Mouse (Mus musculus): Measurements from ENCODE around the gene Meis2. TPM values are rescaled to one million over a fixed set of nuclear protein-coding genes. Genes with fewer than 3 reads are reported as not detected.
A peak's percentile ranks its signal among the peaks of the same experiment; 100 is the strongest.

Meis2 gene
- polyA plus RNA-seq, 1 experiment from 2014 or later = 142 TPM

GRCm38 (mm10) chr2:115988448-115988847, 77.2 kb downstream of the Meis2 start:
- no peak overlapping the region for H3K9ac ChIP-seq (ENCODE audit: low read depth, low read length)

DNA sequence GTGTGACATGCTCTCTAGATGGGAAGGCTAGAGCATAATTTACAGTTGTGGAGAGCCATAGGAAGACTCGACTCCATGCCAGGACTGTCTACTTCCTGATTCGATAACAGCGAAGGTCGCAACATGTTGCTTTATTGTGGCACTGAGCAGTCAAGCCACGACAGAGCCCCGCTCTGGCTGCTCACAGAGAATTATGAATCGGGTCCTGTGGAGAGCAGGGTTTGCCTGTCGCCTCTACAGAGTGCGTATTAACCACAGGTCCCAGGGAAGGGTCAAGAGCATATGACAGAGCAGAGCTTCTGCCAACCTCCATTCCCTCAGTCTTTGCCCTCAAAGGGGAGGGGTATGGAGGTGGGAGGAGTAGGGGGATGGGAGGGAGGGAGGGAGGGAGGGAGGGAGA, 80.7 kb downstream of the Meis2 start:
- no peak for ATAC-seq (ENCODE audit: low FRiP score)
- Histone ChIP-seq H3K27ac (ENCODE audit: low read depth, low read length) (no peak overlapping the region), H3K36me3 (ENCODE audit: control insufficient read depth, insufficient read depth, low read length) (no peaks in the 10 kb centered on the region), H3K9me3 (ENCODE audit: control insufficient read depth, low read length) (no peaks in the 10 kb centered on the region), H3K4me3 (ENCODE audit: low read depth, low read length) (no peak overlapping the region), H3K4me2 (replicated peaks; ENCODE audit: low read depth, low read length) (no peak overlapping the region), H3K9ac (ENCODE audit: low read depth, low read length) (no peak overlapping the region), H3K4me1 (replicated peaks; ENCODE audit: control insufficient read depth, insufficient read depth, low read length) (0 out of 2 replicates have a peak, but pooled peaks cover 2% of the 10 kb centered on the region), H3K27me3 (ENCODE audit: control insufficient read depth, insufficient read depth, low read length) (no peaks in the 10 kb centered on the region)
- WGBS = 74% methylated on average over 9 of the region's 9 CpGs
- no peak for DNase-seq (ENCODE audit: low spot score)

More at GRCm38 (mm10) chr2:115988448-115988847, 77.2 kb downstream of the Meis2 start:
- Histone ChIP-seq H3K36me3 (ENCODE audit: control insufficient read depth, insufficient read depth, low read length) (no peaks in the 10 kb centered on the region), H3K27me3 (ENCODE audit: control insufficient read depth, insufficient read depth, low read length) (no peaks in the 10 kb centered on the region), H3K27ac (ENCODE audit: low read depth, low read length) (no peak overlapping the region), H3K9me3 (ENCODE audit: control insufficient read depth, low read length) (no peaks in the 10 kb centered on the region), H3K4me1 (replicated peaks; ENCODE audit: control insufficient read depth, insufficient read depth, low read length) (no peaks in the 10 kb centered on the region), H3K4me3 (ENCODE audit: low read depth, low read length) (no peak overlapping the region), H3K4me2 (replicated peaks; ENCODE audit: low read depth, low read length) (no peak overlapping the region)
- no peak for ATAC-seq (ENCODE audit: low FRiP score)
- DNase-seq (ENCODE audit: low spot score) = no peak
- WGBS = 90% methylated on average over 4 of the region's 4 CpGs

GRCm38 (mm10) chr2:115984487-115984886, 81.2 kb downstream of the Meis2 start:
- no peak overlapping the region for H3K9ac ChIP-seq (ENCODE audit: low read depth, low read length)
- DNase-seq (ENCODE audit: low spot score) = no peak
- H3K27ac ChIP-seq (ENCODE audit: low read depth, low read length) = no peak overlapping the region
- H3K27me3 ChIP-seq (ENCODE audit: control insufficient read depth, insufficient read depth, low read length) = no peaks in the 10 kb centered on the region
- H3K4me2 ChIP-seq (replicated peaks; ENCODE audit: low read depth, low read length) = no peak overlapping the region
- H3K4me1 ChIP-seq (replicated peaks; ENCODE audit: control insufficient read depth, insufficient read depth, low read length) = 0 out of 2 replicates have a peak, but pooled peaks cover 2% of the 10 kb centered on the region
- no peaks in the 10 kb centered on the region for H3K36me3 ChIP-seq (ENCODE audit: control insufficient read depth, insufficient read depth, low read length)
- H3K9me3 ChIP-seq (ENCODE audit: control insufficient read depth, low read length) = no peaks in the 10 kb centered on the region
- WGBS = 90% methylated on average over 4 of the region's 4 CpGs
- no peak for ATAC-seq (ENCODE audit: low FRiP score)
- no peak overlapping the region for H3K4me3 ChIP-seq (ENCODE audit: low read depth, low read length)

- H3K4me3 ChIP-seq (ENCODE audit: low read depth, low read length) = no peak overlapping the region
- no peaks in the 10 kb centered on the region for H3K36me3 ChIP-seq (ENCODE audit: control insufficient read depth, insufficient read depth, low read length)
- H3K27ac ChIP-seq (ENCODE audit: low read depth, low read length) = peak overlapping the region; percentile 80; the same call in 1 of the 2 replicates
- DNase-seq (ENCODE audit: low spot score) (no peak), ATAC-seq (ENCODE audit: low FRiP score) (peak; percentile 37)
- H3K9ac ChIP-seq (ENCODE audit: low read depth, low read length) = no peak overlapping the region
- H3K4me1 ChIP-seq (replicated peaks; ENCODE audit: control insufficient read depth, insufficient read depth, low read length) = 0 out of 2 replicates have a peak, but pooled peaks cover 2% of the 10 kb centered on the region
- no peaks in the 10 kb centered on the region for H3K9me3 ChIP-seq (ENCODE audit: control insufficient read depth, low read length)
- H3K4me2 ChIP-seq (replicated peaks; ENCODE audit: low read depth, low read length) = no peak overlapping the region
- H3K27me3 ChIP-seq (ENCODE audit: control insufficient read depth, insufficient read depth, low read length) = no peaks in the 10 kb centered on the region
Measured at GRCm38 (mm10) chr2:115980490-115980889, 85.1 kb downstream of the Meis2 start.

GRCm38 (mm10) chr2:115979683-115980476, 85.8 kb downstream of the Meis2 start:
- WGBS = 48% methylated on average over 14 of the region's 14 CpGs
- no peaks in the 10 kb centered on the region for H3K36me3 ChIP-seq (ENCODE audit: control insufficient read depth, insufficient read depth, low read length)
- H3K4me1 ChIP-seq (replicated peaks; ENCODE audit: control insufficient read depth, insufficient read depth, low read length) = 0 out of 2 replicates have a peak, but pooled peaks cover 2% of the 10 kb centered on the region
- H3K9ac ChIP-seq (ENCODE audit: low read depth, low read length) = no peak overlapping the region
- no peaks in the 10 kb centered on the region for H3K9me3 ChIP-seq (ENCODE audit: control insufficient read depth, low read length)
- DNase-seq (ENCODE audit: low spot score) (peak; percentile 57), ATAC-seq (ENCODE audit: low FRiP score) (peak; percentile 89)
- H3K4me3 ChIP-seq (ENCODE audit: low read depth, low read length) = no peak overlapping the region
- H3K27me3 ChIP-seq (ENCODE audit: control insufficient read depth, insufficient read depth, low read length) = no peaks in the 10 kb centered on the region
- H3K27ac ChIP-seq (ENCODE audit: low read depth, low read length) = peak overlapping the region; percentile 80
- H3K4me2 ChIP-seq (replicated peaks; ENCODE audit: low read depth, low read length) = no peak overlapping the region

DNA sequence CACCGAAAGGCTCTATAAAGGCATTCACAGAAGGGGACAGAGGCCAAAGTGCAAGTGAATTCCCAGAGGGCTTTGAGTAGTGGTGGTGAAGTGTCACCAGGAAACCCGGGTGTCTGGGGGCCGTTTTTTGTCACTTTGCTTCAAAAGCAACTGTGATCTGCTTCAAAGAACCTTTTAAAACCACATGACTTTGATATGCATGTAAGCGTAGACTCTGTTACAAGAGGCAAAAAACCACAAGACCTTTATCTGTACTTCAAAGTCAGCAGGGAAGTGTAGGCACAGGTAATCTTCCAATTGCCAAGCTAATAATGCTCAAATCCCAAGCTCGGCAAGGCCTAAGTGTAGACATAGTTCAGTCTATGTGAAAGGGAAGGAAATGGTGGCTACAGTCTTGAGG, 87.0 kb downstream of the Meis2 start:
- no peaks in the 10 kb centered on the region for H3K9me3 ChIP-seq (ENCODE audit: control insufficient read depth, low read length)
- no peak for ATAC-seq (ENCODE audit: low FRiP score)
- H3K4me1 ChIP-seq (replicated peaks; ENCODE audit: control insufficient read depth, insufficient read depth, low read length) = 0 out of 2 replicates have a peak, but pooled peaks cover 2% of the 10 kb centered on the region
- H3K4me2 ChIP-seq (replicated peaks; ENCODE audit: low read depth, low read length) = no peak overlapping the region
- no peaks in the 10 kb centered on the region for H3K27me3 ChIP-seq (ENCODE audit: control insufficient read depth, insufficient read depth, low read length)
- no peak overlapping the region for H3K27ac ChIP-seq (ENCODE audit: low read depth, low read length)
- no peaks in the 10 kb centered on the region for H3K36me3 ChIP-seq (ENCODE audit: control insufficient read depth, insufficient read depth, low read length)
- H3K9ac ChIP-seq (ENCODE audit: low read depth, low read length) = no peak overlapping the region
- DNase-seq (ENCODE audit: low spot score) = no peak
- WGBS = 69% methylated on average over 5 of the region's 5 CpGs
- H3K4me3 ChIP-seq (ENCODE audit: low read depth, low read length) = no peak overlapping the region

DNA sequence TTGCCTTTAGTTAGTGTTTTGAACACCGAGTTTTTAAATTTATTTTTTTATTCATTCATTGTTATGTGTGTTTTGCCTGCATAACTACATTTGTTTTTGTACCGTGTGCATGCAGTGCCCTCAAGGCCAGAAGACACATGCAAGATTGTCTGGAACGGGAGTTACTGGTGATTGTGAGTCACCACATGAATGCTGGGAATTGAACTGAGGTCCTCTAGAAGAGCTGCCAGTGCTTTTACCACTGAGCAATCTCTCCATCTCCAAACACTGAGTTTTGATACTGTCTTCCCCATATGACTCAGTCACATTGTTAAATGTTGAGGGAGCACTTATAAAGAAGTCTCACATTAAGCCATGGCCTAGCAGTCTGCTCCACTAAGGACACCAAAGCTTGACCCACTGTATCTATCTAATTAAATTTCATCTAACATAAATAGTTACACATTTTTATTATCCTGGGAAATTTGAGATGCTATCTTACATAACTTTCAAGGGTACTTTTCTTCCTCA, 94.3 kb downstream of the Meis2 start:
- DNase-seq (ENCODE audit: low spot score) = no peak
- H3K36me3 ChIP-seq (ENCODE audit: control insufficient read depth, insufficient read depth, low read length) = no peaks in the 10 kb centered on the region
- no peaks in the 10 kb centered on the region for H3K27me3 ChIP-seq (ENCODE audit: control insufficient read depth, insufficient read depth, low read length)
- no peaks in the 10 kb centered on the region for H3K4me1 ChIP-seq (replicated peaks; ENCODE audit: control insufficient read depth, insufficient read depth, low read length)
- no peak overlapping the region for H3K4me3 ChIP-seq (ENCODE audit: low read depth, low read length)
- no peak for ATAC-seq (ENCODE audit: low FRiP score)
- H3K27ac ChIP-seq (ENCODE audit: low read depth, low read length) = no peak overlapping the region
- H3K9me3 ChIP-seq (ENCODE audit: control insufficient read depth, low read length) = no peaks in the 10 kb centered on the region
- H3K9ac ChIP-seq (ENCODE audit: low read depth, low read length) = no peak overlapping the region
- H3K4me2 ChIP-seq (replicated peaks; ENCODE audit: low read depth, low read length) = no peak overlapping the region
- 91% methylated on average over 3 of the region's 3 CpGs for WGBS

- WGBS = 91% methylated on average over 9 of the region's 9 CpGs
- no peak for ATAC-seq (ENCODE audit: low FRiP score)
- no peak overlapping the region for H3K4me3 ChIP-seq (ENCODE audit: low read depth, low read length)
- H3K4me2 ChIP-seq (replicated peaks; ENCODE audit: low read depth, low read length) = no peak overlapping the region
- H3K27me3 ChIP-seq (ENCODE audit: control insufficient read depth, insufficient read depth, low read length) = no peaks in the 10 kb centered on the region
- no peaks in the 10 kb centered on the region for H3K4me1 ChIP-seq (replicated peaks; ENCODE audit: control insufficient read depth, insufficient read depth, low read length)
- H3K9me3 ChIP-seq (ENCODE audit: control insufficient read depth, low read length) = no peaks in the 10 kb centered on the region
- no peaks in the 10 kb centered on the region for H3K36me3 ChIP-seq (ENCODE audit: control insufficient read depth, insufficient read depth, low read length)
- no peak overlapping the region for H3K27ac ChIP-seq (ENCODE audit: low read depth, low read length)
- H3K9ac ChIP-seq (ENCODE audit: low read depth, low read length) = no peak overlapping the region
- no peak for DNase-seq (ENCODE audit: low spot score)
Measured at GRCm38 (mm10) chr2:115970091-115970820, 95.4 kb downstream of the Meis2 start.

Measured in hindbrain, embryonic 11.5 days (tissue).